ENCODE assay signal across 35 mouse cellular contexts in genomic region chr4:129508237-129508515, GRCm38 (mm10). TPM values are rescaled to one million over a fixed set of nuclear protein-coding genes. Genes with fewer than 3 reads are reported as not detected.
DNase-seq lines count a peak whose midpoint lies in the region; ATAC-seq and TF ChIP-seq lines count a peak whose summit lies in the region.
"Had no signal": no experiment of that assay in that cellular context is flagged by ENCODE, and none has a peak within 500 bp of the region (broad histone marks: within the 10 kb centered on the region; RNA-seq: fewer than 3 reads in every experiment).

No protein-coding gene starts in this region.

- DNase-seq in heart, embryonic 10.5 days (ENCODE audit: low spot score), result no peak
- DNase-seq in heart, postnatal 0 days (ENCODE audit: low spot score), result no peak
- no peak for DNase-seq in heart, postnatal 14 days
- DNase-seq in ovary, adult 18-20 months (ENCODE audit: low spot score), result peak; percentile 49
- DNase-seq in ovary, postnatal 36 days (ENCODE audit: low spot score), result no peak
- no peak for DNase-seq in forebrain, embryonic 14.5 days (ENCODE audit: low spot score)
- DNase-seq: adrenal gland, postnatal 10 days; cerebellum, adult 8-10 months; cerebellum, postnatal 36 days; gastrocnemius, postnatal 25 days; kidney, postnatal 10 days; layer of hippocampus, adult 9-11 months; liver, embryonic 13.5 days; lung, adult 2 months; right cerebral cortex, postnatal 25 days; spleen, adult 18-20 months; thymus, postnatal 4 days had no signal

- no peaks in the 10 kb centered on the region for H3K27me3 ChIP-seq in heart, embryonic 12.5 days (replicated peaks)
- no peaks in the 10 kb centered on the region for H3K27me3 ChIP-seq in heart, embryonic 10.5 days (ENCODE audit: insufficient read depth, poor library complexity, severe bottlenecking)
- no peaks in the 10 kb centered on the region for H3K27me3 ChIP-seq in heart, postnatal 0 days (ENCODE audit: control insufficient read depth, insufficient read depth, low read length)
- H3K27me3 ChIP-seq in forebrain, embryonic 14.5 days (replicated peaks; ENCODE audit: control insufficient read depth, insufficient read depth, low read length), result no peaks in the 10 kb centered on the region
- H3K27me3 ChIP-seq: forebrain, embryonic 15.5 days; hindbrain, embryonic 13.5 days; limb, embryonic 15.5 days had no signal

- 38% methylated on average over 3 of the region's 3 CpGs for WGBS in heart, embryonic 12.5 days
- 49% methylated on average over 3 of the region's 3 CpGs for WGBS in heart, embryonic 10.5 days
- 24% methylated on average over 3 of the region's 3 CpGs for WGBS in heart, postnatal 0 days
- WGBS in forebrain, embryonic 14.5 days, result 74% methylated on average over 3 of the region's 3 CpGs

- no peak; the same call in 1 of the 2 replicates for TF ChIP-seq EP300 in heart, postnatal 0 days (IDR thresholded peaks at IDR 0.05; ENCODE audit: low read depth)

- no peaks in the 10 kb centered on the region for H3K36me3 ChIP-seq in heart, embryonic 12.5 days
- H3K36me3 ChIP-seq in heart, embryonic 10.5 days, result no peaks in the 10 kb centered on the region
- no peaks in the 10 kb centered on the region for H3K36me3 ChIP-seq in heart, postnatal 0 days (replicated peaks; ENCODE audit: control insufficient read depth, insufficient read depth, low read length)
- H3K36me3 ChIP-seq in forebrain, embryonic 14.5 days (ENCODE audit: control insufficient read depth, insufficient read depth, low read length), result no peaks in the 10 kb centered on the region
- H3K36me3 ChIP-seq: forebrain, embryonic 15.5 days; hindbrain, embryonic 13.5 days; limb, embryonic 10.5 days; limb, embryonic 15.5 days; liver, embryonic 13.5 days; midbrain, embryonic 10.5 days; neural tube, embryonic 12.5 days had no signal

- TF ChIP-seq CTCF in heart, postnatal 0 days (IDR thresholded peaks at IDR 0.05; ENCODE audit: low read depth), result no peak

- no peak overlapping the region for H3K9ac ChIP-seq in heart, embryonic 12.5 days
- H3K9ac ChIP-seq in heart, postnatal 0 days (replicated peaks; ENCODE audit: low read depth, low read length), result no peak overlapping the region
- no peak overlapping the region for H3K9ac ChIP-seq in forebrain, embryonic 14.5 days (ENCODE audit: low read length)
- H3K9ac ChIP-seq: forebrain, embryonic 15.5 days; hindbrain, embryonic 13.5 days; limb, embryonic 15.5 days; liver, embryonic 13.5 days; neural tube, embryonic 12.5 days had no signal

- intact Hi-C loops in heart, postnatal 14 days (cut with DNase I), result no loop called here

- H3K27ac ChIP-seq in heart, embryonic 12.5 days (ENCODE audit: poor library complexity, severe bottlenecking), result no peak overlapping the region
- H3K27ac ChIP-seq in heart, embryonic 10.5 days, result no peak overlapping the region
- peak overlapping the region; percentile 31 for H3K27ac ChIP-seq in heart, postnatal 0 days (ENCODE audit: low read depth)
- no peak overlapping the region for H3K27ac ChIP-seq in forebrain, embryonic 14.5 days (ENCODE audit: low read depth, low read length)
- H3K27ac ChIP-seq: forebrain, embryonic 15.5 days; limb, embryonic 15.5 days; liver, embryonic 13.5 days; macrophage; midbrain, embryonic 10.5 days; neural tube, embryonic 12.5 days had no signal

- 0 out of 2 replicates have a peak overlapping the region, but pooled peaks have one; percentile 5 for H3K4me2 ChIP-seq in heart, embryonic 12.5 days
- H3K4me2 ChIP-seq in heart, postnatal 0 days (ENCODE audit: low read depth, low read length), result no peak overlapping the region
- no peak overlapping the region for H3K4me2 ChIP-seq in forebrain, embryonic 14.5 days (ENCODE audit: low read length)
- H3K4me2 ChIP-seq: forebrain, embryonic 15.5 days; hindbrain, embryonic 13.5 days; limb, embryonic 15.5 days; liver, embryonic 13.5 days had no signal

- ATAC-seq in heart, embryonic 12.5 days (ENCODE audit: insufficient number of reproducible peaks, low FRiP score), result no peak
- peak; percentile 75 for ATAC-seq in heart, postnatal 0 days (ENCODE audit: insufficient read depth, low read depth)
- ATAC-seq in megakaryocyte-erythroid progenitor cell, adult 5-6 weeks (replicated peaks; ENCODE audit: low FRiP score, low TSS enrichment, poor library complexity, severe bottlenecking), result peak; percentile 42
- ATAC-seq in forebrain, embryonic 14.5 days, result no peak
- ATAC-seq: forebrain, embryonic 15.5 days had no signal

- no peaks in the 10 kb centered on the region for H3K9me3 ChIP-seq in heart, embryonic 12.5 days (replicated peaks)
- no peaks in the 10 kb centered on the region for H3K9me3 ChIP-seq in heart, embryonic 10.5 days
- H3K9me3 ChIP-seq in heart, postnatal 0 days (replicated peaks; ENCODE audit: control insufficient read depth, low read length), result no peaks in the 10 kb centered on the region
- H3K9me3 ChIP-seq in forebrain, embryonic 14.5 days (replicated peaks; ENCODE audit: control insufficient read depth, low read length), result no peaks in the 10 kb centered on the region
- H3K9me3 ChIP-seq: forebrain, embryonic 15.5 days; hindbrain, embryonic 13.5 days; limb, embryonic 10.5 days; limb, embryonic 15.5 days; liver, embryonic 13.5 days; midbrain, embryonic 10.5 days; neural tube, embryonic 12.5 days had no signal

- no peak overlapping the region for H3K4me3 ChIP-seq in heart, embryonic 12.5 days
- no peak overlapping the region for H3K4me3 ChIP-seq in heart, embryonic 10.5 days
- H3K4me3 ChIP-seq in heart, postnatal 0 days (ENCODE audit: low read depth, low read length), result no peak overlapping the region
- no peak overlapping the region for H3K4me3 ChIP-seq in forebrain, embryonic 14.5 days (ENCODE audit: low read depth, low read length)
- H3K4me3 ChIP-seq: forebrain, embryonic 15.5 days; hindbrain, embryonic 13.5 days; limb, embryonic 10.5 days; limb, embryonic 15.5 days; liver, embryonic 13.5 days; midbrain, embryonic 10.5 days; myocyte; neural tube, embryonic 12.5 days had no signal

- peaks cover 51% of the 10 kb centered on the region for H3K4me1 ChIP-seq in heart, embryonic 12.5 days (replicated peaks)
- peaks cover 50% of the 10 kb centered on the region for H3K4me1 ChIP-seq in heart, embryonic 10.5 days
- peaks cover 29% of the 10 kb centered on the region for H3K4me1 ChIP-seq in heart, postnatal 0 days (ENCODE audit: control insufficient read depth, insufficient read depth)
- H3K4me1 ChIP-seq in forebrain, embryonic 14.5 days (ENCODE audit: control insufficient read depth, insufficient read depth, low read length), result peaks cover 10% of the 10 kb centered on the region; the same call in 1 of the 2 replicates

RNA-seq across cellular contexts. Expression of gene Marcksl1, which starts 5.2 kb away (rescaled TPM):
- 515 and 518 TPM in 2 replicates for polyA plus RNA-seq in heart, embryonic 12.5 days (2016; fragmentation: Nextera tagmentation; extraction: Ambion mirVana)
- 535 and 802 TPM in 2 replicates for polyA plus RNA-seq in heart, embryonic 10.5 days (2016; fragmentation: Nextera tagmentation; extraction: Ambion mirVana)
- total RNA-seq in heart, postnatal 0 days (2014; rRNA removed; ENCODE audit: low replicate concordance), result 183 and 192 TPM in 2 replicates
- polyA plus RNA-seq in heart, postnatal 0 days (2015; fragmentation: Nextera tagmentation; extraction: Ambion mirVana), result 135 and 138 TPM in 2 replicates
- 10 to 100 TPM; 13.6 to 23.8 TPM for total RNA-seq in heart, postnatal 14 days (2021)
- 29.9 and 30.4 TPM in 2 replicates for total RNA-seq in megakaryocyte-erythroid progenitor cell, adult 5-6 weeks (2014; fragmentation: Nextera tagmentation)
- total RNA-seq in megakaryocyte-erythroid progenitor cell, adult 5-6 weeks (2017), result 41.4 and 48.3 TPM in 2 replicates
- polyA plus RNA-seq in forebrain, embryonic 14.5 days (2014; fragmentation: Nextera tagmentation; extraction: Ambion mirVana), result 1,632 and 1,731 TPM in 2 replicates

RNA-seq across cellular contexts. Expression of gene Fam229a, which starts 17.2 kb away (rescaled TPM):
- 0.32 TPM in 1 of 2 replicates, not detected in the other for polyA plus RNA-seq in heart, embryonic 12.5 days (2016; fragmentation: Nextera tagmentation; extraction: Ambion mirVana)
- polyA plus RNA-seq in heart, embryonic 10.5 days (2016; fragmentation: Nextera tagmentation; extraction: Ambion mirVana), result not detected in 2 replicates
- not detected in 2 replicates for total RNA-seq in heart, postnatal 0 days (2014; rRNA removed; ENCODE audit: low replicate concordance)
- 0.22 and 0.52 TPM in 2 replicates for polyA plus RNA-seq in heart, postnatal 0 days (2015; fragmentation: Nextera tagmentation; extraction: Ambion mirVana)
- not detected for total RNA-seq in heart, postnatal 14 days (2021)
- not detected in 2 replicates for total RNA-seq in megakaryocyte-erythroid progenitor cell, adult 5-6 weeks (2014; fragmentation: Nextera tagmentation)
- total RNA-seq in megakaryocyte-erythroid progenitor cell, adult 5-6 weeks (2017), result not detected in 2 replicates
- not detected in 2 replicates for polyA plus RNA-seq in forebrain, embryonic 14.5 days (2014; fragmentation: Nextera tagmentation; extraction: Ambion mirVana)
- total RNA-seq: adrenal gland, postnatal 10 days; gastrocnemius, adult 18-20 months; gastrocnemius, postnatal 25 days; midbrain, postnatal 0 days had no signal
- polyA plus RNA-seq: embryonic facial prominence, embryonic 11.5 days; forebrain, embryonic 15.5 days; hindbrain, embryonic 13.5 days; limb, embryonic 10.5 days; limb, embryonic 15.5 days; macrophage; midbrain, embryonic 10.5 days; neural tube, embryonic 12.5 days; stomach, embryonic 16.5 days had no signal

RNA-seq across cellular contexts. Expression of gene Tssk3, which starts 17.4 kb away (rescaled TPM):
- polyA plus RNA-seq in heart, embryonic 12.5 days (2016; fragmentation: Nextera tagmentation; extraction: Ambion mirVana), result not detected in 2 replicates
- not detected in 2 replicates for polyA plus RNA-seq in heart, embryonic 10.5 days (2016; fragmentation: Nextera tagmentation; extraction: Ambion mirVana)
- total RNA-seq in heart, postnatal 0 days (2014; rRNA removed; ENCODE audit: low replicate concordance), result not detected in 2 replicates
- not detected in 2 replicates for polyA plus RNA-seq in heart, postnatal 0 days (2015; fragmentation: Nextera tagmentation; extraction: Ambion mirVana)
- not detected for total RNA-seq in heart, postnatal 14 days (2021)
- not detected in 2 replicates for total RNA-seq in megakaryocyte-erythroid progenitor cell, adult 5-6 weeks (2014; fragmentation: Nextera tagmentation)
- not detected in 2 replicates for total RNA-seq in megakaryocyte-erythroid progenitor cell, adult 5-6 weeks (2017)
- 0.28 TPM in 1 of 2 replicates, not detected in the other for polyA plus RNA-seq in forebrain, embryonic 14.5 days (2014; fragmentation: Nextera tagmentation; extraction: Ambion mirVana)
- total RNA-seq: adrenal gland, postnatal 10 days; gastrocnemius, adult 18-20 months; gastrocnemius, postnatal 25 days; heart, adult 18-20 months had no signal
- polyA plus RNA-seq: embryonic facial prominence, embryonic 11.5 days; intestine, postnatal 0 days; large intestine, adult 2 months; limb, embryonic 10.5 days; limb, embryonic 15.5 days; macrophage; midbrain, embryonic 10.5 days; myocyte; neural tube, embryonic 12.5 days; stomach, embryonic 16.5 days; thymus, postnatal 0 days had no signal

RNA-seq across cellular contexts. Expression of gene Hdac1, which starts 34.3 kb away (rescaled TPM):
- 140 and 146 TPM in 2 replicates for polyA plus RNA-seq in heart, embryonic 12.5 days (2016; fragmentation: Nextera tagmentation; extraction: Ambion mirVana)
- 201 and 237 TPM in 2 replicates for polyA plus RNA-seq in heart, embryonic 10.5 days (2016; fragmentation: Nextera tagmentation; extraction: Ambion mirVana)
- 25.8 and 34.5 TPM in 2 replicates for total RNA-seq in heart, postnatal 0 days (2014; rRNA removed; ENCODE audit: low replicate concordance)
- 73.6 and 77.9 TPM in 2 replicates for polyA plus RNA-seq in heart, postnatal 0 days (2015; fragmentation: Nextera tagmentation; extraction: Ambion mirVana)
- 10 to 100 TPM; 23.9 to 24.2 TPM for total RNA-seq in heart, postnatal 14 days (2021)
- 136 and 147 TPM in 2 replicates for total RNA-seq in megakaryocyte-erythroid progenitor cell, adult 5-6 weeks (2014; fragmentation: Nextera tagmentation)
- total RNA-seq in megakaryocyte-erythroid progenitor cell, adult 5-6 weeks (2017), result 72.7 and 76.2 TPM in 2 replicates
- polyA plus RNA-seq in forebrain, embryonic 14.5 days (2014; fragmentation: Nextera tagmentation; extraction: Ambion mirVana), result 132 and 154 TPM in 2 replicates

RNA-seq across cellular contexts. Expression of gene Bsdc1, which starts 46.8 kb away (rescaled TPM):
- polyA plus RNA-seq in heart, embryonic 12.5 days (2016; fragmentation: Nextera tagmentation; extraction: Ambion mirVana), result 25.6 and 26.8 TPM in 2 replicates
- 22.4 and 22.9 TPM in 2 replicates for polyA plus RNA-seq in heart, embryonic 10.5 days (2016; fragmentation: Nextera tagmentation; extraction: Ambion mirVana)
- 46.3 and 58.4 TPM in 2 replicates for total RNA-seq in heart, postnatal 0 days (2014; rRNA removed; ENCODE audit: low replicate concordance)
- polyA plus RNA-seq in heart, postnatal 0 days (2015; fragmentation: Nextera tagmentation; extraction: Ambion mirVana), result 18.7 and 20.1 TPM in 2 replicates
- 10 to 100 TPM; 39.6 to 43.9 TPM for total RNA-seq in heart, postnatal 14 days (2021)
- 36.1 and 36.3 TPM in 2 replicates for total RNA-seq in megakaryocyte-erythroid progenitor cell, adult 5-6 weeks (2014; fragmentation: Nextera tagmentation)
- 31.3 and 52.3 TPM in 2 replicates for total RNA-seq in megakaryocyte-erythroid progenitor cell, adult 5-6 weeks (2017)
- polyA plus RNA-seq in forebrain, embryonic 14.5 days (2014; fragmentation: Nextera tagmentation; extraction: Ambion mirVana), result 35.4 and 38.1 TPM in 2 replicates

Comparison
In these comparisons a context has a peak if more than half of its experiments do, and no peak if none do; other contexts are left out.
1. ATAC-seq: peak in heart, postnatal 0 days (single experiment) and megakaryocyte-erythroid progenitor cell, adult 5-6 weeks (single experiment); none in heart, embryonic 12.5 days (single experiment) and forebrain, embryonic 14.5 days (single experiment).